Mouse (Mus musculus) adipocyte (in vitro differentiated cells): Measurements from ENCODE around the gene Tsc22d1.

Experiments used
- DNase-seq: peaks from one replicate; pipeline ENCODE4 v3.0.0-alpha.2; 2016; ENCODE audit warnings: low spot score

Tsc22d1 gene

GRCm38 (mm10) chr14:76487609-76488008, 72.8 kb downstream of the Tsc22d1 start:
- DNase-seq = no peak

GRCm38 (mm10) chr14:76488101-76489044, 73.6 kb downstream of the Tsc22d1 start:
- DNase-seq = no peak

GRCm38 (mm10) chr14:76489128-76489527, 74.4 kb downstream of the Tsc22d1 start:
- no peak for DNase-seq

- no peak for DNase-seq
These were observed 80.3 kb downstream of the Tsc22d1 start for GRCm38 (mm10) chr14:76495022-76495421.

- no peak for DNase-seq
These were observed 82.4 kb downstream of the Tsc22d1 start for GRCm38 (mm10) chr14:76497187-76497586.

- DNase-seq = no peak
These were observed 83.4 kb downstream of the Tsc22d1 start for GRCm38 (mm10) chr14:76498210-76498609.

GRCm38 (mm10) chr14:76499492-76499891, 84.7 kb downstream of the Tsc22d1 start:
- no peak for DNase-seq

GRCm38 (mm10) chr14:76500036-76500435, 85.3 kb downstream of the Tsc22d1 start:
- no peak for DNase-seq

- peak; percentile 67 for DNase-seq
These were observed 88.6 kb downstream of the Tsc22d1 start for GRCm38 (mm10) chr14:76503231-76503851.

- DNase-seq = peak; percentile 83
These were observed 89.5 kb downstream of the Tsc22d1 start for GRCm38 (mm10) chr14:76504121-76504737.

GRCm38 (mm10) chr14:76505101-76505438, 90.3 kb downstream of the Tsc22d1 start:
- no peak for DNase-seq

- DNase-seq = peak; percentile 93
These were observed 90.9 kb downstream of the Tsc22d1 start for GRCm38 (mm10) chr14:76505439-76506220.

- DNase-seq = no peak
These were observed 91.9 kb downstream of the Tsc22d1 start for GRCm38 (mm10) chr14:76506425-76507205.

GRCm38 (mm10) chr14:76507357-76507756, 92.6 kb downstream of the Tsc22d1 start:
- DNase-seq = no peak

- peak; percentile 44 for DNase-seq
These were observed 93.2 kb downstream of the Tsc22d1 start for GRCm38 (mm10) chr14:76507804-76508500.

GRCm38 (mm10) chr14:76508701-76509100, 93.9 kb downstream of the Tsc22d1 start:
- no peak for DNase-seq

- DNase-seq = no peak
These were observed 97.2 kb downstream of the Tsc22d1 start for GRCm38 (mm10) chr14:76511971-76512370.

GRCm38 (mm10) chr14:76513395-76514049, 98.8 kb downstream of the Tsc22d1 start:
- DNase-seq = no peak

GRCm38 (mm10) chr14:76514050-76514585, 99.4 kb downstream of the Tsc22d1 start:
- DNase-seq = no peak

GRCm38 (mm10) chr14:76515620-76516019, 100.9 kb downstream of the Tsc22d1 start:
- no peak for DNase-seq
